Mouse (Mus musculus) large intestine, adult 2 months (tissue): ENCODE data around the gene Gadl1. TPM values are rescaled to one million over a fixed set of nuclear protein-coding genes. Genes with fewer than 3 reads are reported as not detected.

Source experiments
- DNase-seq: peaks from one replicate; pipeline ENCODE4 v3.0.0-alpha.2; 2012; ENCODE audit warnings: low read depth, low spot score
- WGBS: fragments of 180-500 bp; shearing (Covaris S2); methylation state at CpG from one replicate; pipeline ENCODE4 v1.1.7; 2018; 5-methylcytosine and 5-hydroxymethylcytosine counted together
- polyA plus RNA-seq: library from polyadenylated mRNA; depleted of rRNA; stranded (reverse); fragments of >200 nt; gene quantifications from 2 replicates; pipeline ENCODE4 v1.2.3, GENCODE M21; 2012

The Gadl1 gene
- polyA plus RNA-seq, 1 experiment, result not detected

DNA sequence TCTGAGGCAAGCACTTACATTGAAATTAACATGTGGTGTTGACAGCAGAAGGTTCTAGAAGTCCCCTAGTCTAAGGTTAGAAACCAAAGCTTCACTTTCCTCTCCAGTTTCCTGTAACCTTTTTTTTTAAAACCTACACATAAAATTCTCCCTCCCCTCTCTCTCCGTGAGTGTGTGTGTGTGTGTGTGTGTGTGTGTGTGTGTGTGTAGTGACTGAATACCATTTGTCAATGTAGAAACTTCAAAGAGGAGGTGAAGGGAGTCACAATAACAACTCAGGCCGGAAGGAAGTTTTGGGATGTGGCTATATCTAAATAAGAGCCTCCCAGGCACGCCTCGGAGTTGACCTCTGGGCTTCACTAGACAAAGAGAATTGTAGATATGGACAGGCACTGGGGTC is 205.1 kb downstream of the Gadl1 start:
- DNase-seq, result no peak
- WGBS, result 42% methylated on average over 4 of the region's 4 CpGs

GRCm38 (mm10) chr9:116115875-116116274 is 206.6 kb downstream of the Gadl1 start:
- WGBS, result 88% methylated on average over 7 of the region's 7 CpGs
- DNase-seq, result no peak

DNA sequence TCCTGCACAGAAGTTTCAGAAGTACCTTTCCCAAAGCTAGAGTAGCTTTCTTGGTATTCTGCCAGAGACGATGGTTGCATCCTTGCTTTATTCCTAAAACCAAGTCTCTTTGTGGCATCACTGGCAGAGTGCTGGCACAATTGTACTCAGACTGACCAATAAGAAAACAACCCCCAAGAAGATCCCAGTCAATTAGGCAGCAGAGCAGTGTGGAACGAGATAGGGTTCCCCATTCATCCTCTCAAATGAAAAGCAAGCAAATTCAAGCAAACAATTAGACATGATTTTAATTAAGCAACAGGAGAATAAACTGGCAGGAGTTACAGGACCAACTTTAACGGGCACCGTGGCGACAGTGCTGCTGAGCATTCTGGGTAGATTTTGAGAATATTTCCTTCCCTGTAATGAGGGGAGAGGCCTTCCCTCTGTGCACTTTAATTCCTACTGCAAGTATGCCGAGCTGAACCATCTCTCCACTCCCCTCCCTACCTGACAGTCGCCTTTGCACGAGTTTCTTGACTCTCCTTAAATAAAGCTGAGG is 209.1 kb downstream of the Gadl1 start:
- WGBS, result 81% methylated on average over 8 of the region's 8 CpGs
- DNase-seq, result no peak

DNA sequence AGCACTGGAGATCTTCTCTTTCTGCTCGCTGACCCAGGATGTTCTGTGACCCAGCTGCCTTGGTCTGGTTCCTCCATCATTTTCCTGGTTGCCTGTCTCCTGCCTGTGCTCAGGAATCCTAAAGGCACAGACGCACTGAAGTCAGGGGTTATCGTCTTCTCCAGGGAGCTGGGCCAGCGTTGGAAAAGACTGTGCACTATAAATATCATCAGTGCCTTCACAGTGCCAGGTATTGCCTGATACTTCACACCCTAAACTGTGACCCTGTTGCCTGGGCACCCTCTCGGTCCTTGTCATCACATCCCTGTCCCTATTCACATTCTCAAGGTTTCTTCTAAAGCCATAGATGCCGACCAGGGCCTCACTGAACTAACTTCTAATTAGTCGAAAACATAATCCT is 210.7 kb downstream of the Gadl1 start:
- DNase-seq, result no peak
- 83% methylated on average over 7 of the region's 7 CpGs for WGBS

- no peak for DNase-seq
- WGBS, result 70% methylated on average over 7 of the region's 7 CpGs
Observed at GRCm38 (mm10) chr9:116121472-116121871, 212.2 kb downstream of the Gadl1 start.

- no peak for DNase-seq
- 71% methylated on average over 6 of the region's 6 CpGs for WGBS
Observed at GRCm38 (mm10) chr9:116122544-116122943, 213.3 kb downstream of the Gadl1 start.

DNA sequence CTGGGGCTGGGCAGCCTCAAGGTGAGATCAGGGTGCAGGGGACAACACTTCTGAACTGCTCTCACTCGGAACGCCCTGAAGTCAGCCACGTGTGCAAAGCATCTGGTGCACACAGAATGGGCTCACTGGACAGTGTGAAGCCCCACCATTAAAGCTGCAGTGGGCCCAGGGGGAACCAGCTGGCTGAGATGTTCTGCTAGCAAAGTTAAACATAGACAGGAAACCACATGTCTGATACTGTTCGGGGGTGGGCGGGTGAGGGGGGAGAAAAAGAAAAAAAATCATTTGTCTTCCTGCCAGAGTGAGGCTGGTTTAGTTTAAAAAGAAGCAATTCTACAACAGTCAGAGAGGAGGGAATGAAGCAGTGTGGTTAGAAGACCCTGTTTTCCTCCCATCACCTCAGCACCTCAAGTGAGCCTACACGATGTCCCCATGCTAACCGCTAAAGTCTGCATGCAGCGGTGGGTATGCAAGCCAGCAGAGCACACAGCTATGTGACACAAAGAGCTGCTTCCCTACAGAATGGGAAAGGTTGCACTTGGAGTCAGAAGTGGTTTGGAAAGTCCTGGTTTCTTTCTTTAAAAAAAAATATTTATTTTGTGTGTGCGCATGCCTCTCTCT is 213.8 kb downstream of the Gadl1 start:
- no peak for DNase-seq
- WGBS, result 60% methylated on average over 9 of the region's 9 CpGs
